ENCODE assay signal across 24 mouse cellular contexts in the genomic region with DNA sequence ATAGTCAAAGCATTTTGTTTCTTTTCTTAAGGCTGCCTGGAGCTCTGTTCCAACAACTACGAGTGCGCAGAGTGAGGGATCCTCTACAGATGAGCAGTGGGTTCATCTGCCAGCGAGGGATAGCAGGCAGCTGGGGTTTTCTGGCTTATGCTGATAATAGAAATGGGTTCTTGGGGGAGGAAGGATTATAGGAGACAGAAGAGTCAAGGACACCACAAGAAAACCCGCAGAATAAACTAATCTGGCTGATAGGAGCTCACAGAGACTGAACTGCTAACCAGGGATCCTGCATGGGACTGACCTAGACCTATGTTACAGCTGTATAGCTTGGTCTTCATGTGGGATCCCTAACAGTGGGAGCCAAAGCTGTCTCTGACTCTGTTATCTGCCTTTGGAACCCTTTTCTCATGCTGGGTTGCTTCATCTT. TPM values are rescaled to one million over a fixed set of nuclear protein-coding genes. Genes with fewer than 3 reads are reported as not detected.
A peak's percentile ranks its signal among the peaks of the same experiment; 100 is the strongest.
DNase-seq lines count a peak whose midpoint lies in the region; ATAC-seq and TF ChIP-seq lines count a peak whose summit lies in the region.
"Had no signal": no experiment of that assay in that cellular context is flagged by ENCODE, and none has a peak within 500 bp of the region (broad histone marks: within the 10 kb centered on the region; RNA-seq: fewer than 3 reads in every experiment).

No protein-coding gene starts in this region.

- peak overlapping the region; percentile 63 for H3K27ac ChIP-seq in heart, embryonic 12.5 days (ENCODE audit: poor library complexity, severe bottlenecking)
- H3K27ac ChIP-seq in heart, adult 2 months = no peak overlapping the region
- H3K27ac ChIP-seq in embryonic facial prominence, embryonic 12.5 days = peak overlapping the region; percentile 74
- H3K27ac ChIP-seq: hindbrain, embryonic 13.5 days; left cerebral cortex, adult 2 months; limb, embryonic 13.5 days; midbrain, embryonic 13.5 days; neural tube, embryonic 15.5 days had no signal

- peaks cover 16% of the 10 kb centered on the region for H3K4me1 ChIP-seq in heart, embryonic 12.5 days (replicated peaks)
- H3K4me1 ChIP-seq in heart, adult 2 months (ENCODE audit: control insufficient read depth, insufficient read depth, low read length) = no peaks in the 10 kb centered on the region
- peaks cover 13% of the 10 kb centered on the region; the same call in 1 of the 2 replicates for H3K4me1 ChIP-seq in embryonic facial prominence, embryonic 12.5 days
- H3K4me1 ChIP-seq: hindbrain, embryonic 13.5 days; midbrain, embryonic 13.5 days; neural tube, embryonic 15.5 days had no signal

- no peak for TF ChIP-seq EP300 in heart, adult 2 months (IDR thresholded peaks at IDR 0.05; ENCODE audit: insufficient read depth, low read depth, low read length)

- intact Hi-C loops in heart, adult 2 months (cut with DNase I) = no loop called here

- H3K4me2 ChIP-seq in heart, embryonic 12.5 days = no peak overlapping the region
- H3K4me2 ChIP-seq in embryonic facial prominence, embryonic 12.5 days (replicated peaks) = no peak overlapping the region
- H3K4me2 ChIP-seq: hindbrain, embryonic 13.5 days; midbrain, embryonic 13.5 days; neural tube, embryonic 15.5 days had no signal

- ATAC-seq in heart, embryonic 12.5 days (ENCODE audit: insufficient number of reproducible peaks, low FRiP score) = no peak
- peak; percentile 72 for ATAC-seq in common myeloid progenitor, adult 5-6 weeks (replicated peaks; ENCODE audit: low read depth, poor library complexity, severe bottlenecking)
- no peak for ATAC-seq in embryonic facial prominence, embryonic 12.5 days (ENCODE audit: insufficient number of reproducible peaks, insufficient read depth, low FRiP score, low TSS enrichment)
- ATAC-seq in megakaryocyte progenitor cell, adult 5-6 weeks (replicated peaks; ENCODE audit: poor library complexity) = peak; percentile 50
- ATAC-seq in erythroblast, adult 5-6 weeks (replicated peaks; ENCODE audit: low FRiP score, poor library complexity, severe bottlenecking) = no peak
- ATAC-seq: activated CD4-positive, CD25-positive, alpha-beta regulatory T cell, adult 4 months; intestine, postnatal 0 days; midbrain, embryonic 13.5 days had no signal

- H3K4me3 ChIP-seq in heart, embryonic 12.5 days = no peak overlapping the region
- H3K4me3 ChIP-seq in heart, adult 2 months = no peak overlapping the region
- no peak overlapping the region for H3K4me3 ChIP-seq in embryonic facial prominence, embryonic 12.5 days
- H3K4me3 ChIP-seq: heart, embryonic 15.5 days; hindbrain, embryonic 13.5 days; left cerebral cortex, adult 2 months; limb, embryonic 13.5 days; megakaryocyte, embryonic 14.5 days; midbrain, embryonic 13.5 days; neural tube, embryonic 15.5 days had no signal

- no peaks in the 10 kb centered on the region for H3K27me3 ChIP-seq in heart, embryonic 12.5 days (replicated peaks)
- no peaks in the 10 kb centered on the region for H3K27me3 ChIP-seq in heart, adult 2 months (ENCODE audit: control insufficient read depth, insufficient read depth, low read length)
- no peaks in the 10 kb centered on the region for H3K27me3 ChIP-seq in embryonic facial prominence, embryonic 12.5 days
- H3K27me3 ChIP-seq: CH12.LX; heart, embryonic 15.5 days; midbrain, embryonic 13.5 days; neural tube, embryonic 15.5 days had no signal

- H3K9me3 ChIP-seq in heart, embryonic 12.5 days (replicated peaks) = no peaks in the 10 kb centered on the region
- H3K9me3 ChIP-seq in embryonic facial prominence, embryonic 12.5 days = no peaks in the 10 kb centered on the region
- H3K9me3 ChIP-seq: heart, embryonic 15.5 days; hindbrain, embryonic 13.5 days; limb, embryonic 13.5 days; megakaryocyte, embryonic 14.5 days; midbrain, embryonic 13.5 days; neural tube, embryonic 15.5 days had no signal

- no peak for TF ChIP-seq CTCF in heart, adult 2 months (IDR thresholded peaks at IDR 0.05)

- no peak for TF ChIP-seq POLR2A in heart, adult 2 months (IDR thresholded peaks at IDR 0.05; ENCODE audit: insufficient read depth, low read depth, low read length)

- WGBS in heart, embryonic 12.5 days = 59% methylated on average over 4 of the region's 4 CpGs
- 80% methylated on average over 4 of the region's 4 CpGs for WGBS in heart, adult 2 months
- WGBS in embryonic facial prominence, embryonic 12.5 days = 66% methylated on average over 4 of the region's 4 CpGs

- no peaks in the 10 kb centered on the region for H3K79me2 ChIP-seq in heart, adult 2 months (replicated peaks; ENCODE audit: control insufficient read depth, insufficient read depth, low read length)

- H3K9ac ChIP-seq in heart, embryonic 12.5 days = no peak overlapping the region
- no peak overlapping the region for H3K9ac ChIP-seq in heart, adult 2 months (ENCODE audit: low read depth, low read length)
- H3K9ac ChIP-seq in embryonic facial prominence, embryonic 12.5 days = no peak overlapping the region
- H3K9ac ChIP-seq: hindbrain, embryonic 13.5 days; limb, embryonic 13.5 days; midbrain, embryonic 13.5 days; neural tube, embryonic 15.5 days had no signal

- DNase-seq in heart, adult 2 months = no peak
- DNase-seq in right cerebral cortex, adult 18-20 months = no peak
- DNase-seq in kidney, adult 11 months = no peak
- DNase-seq: cerebellum, adult 2 months; cerebellum, postnatal 14 days; kidney, postnatal 14 days; lung, postnatal 36 days; spleen, adult 18-20 months; thymus, postnatal 14 days had no signal

- H3K36me3 ChIP-seq in heart, embryonic 12.5 days = no peaks in the 10 kb centered on the region
- no peaks in the 10 kb centered on the region for H3K36me3 ChIP-seq in heart, adult 2 months (ENCODE audit: control insufficient read depth, insufficient read depth, low read length)
- no peaks in the 10 kb centered on the region for H3K36me3 ChIP-seq in embryonic facial prominence, embryonic 12.5 days
- H3K36me3 ChIP-seq: heart, embryonic 15.5 days; hindbrain, embryonic 13.5 days; limb, embryonic 13.5 days; midbrain, embryonic 13.5 days; neural tube, embryonic 15.5 days had no signal

RNA-seq across cellular contexts. Expression of a gene that starts 0.5 kb away (rescaled TPM):
- polyA plus RNA-seq in heart, embryonic 12.5 days (2016; fragmentation: Nextera tagmentation; extraction: Ambion mirVana) = 33.5 and 34.9 TPM in 2 replicates
- 10 to 100 TPM; 18.9 to 20.6 TPM for total RNA-seq in heart, adult 2 months (2021)
- polyA plus RNA-seq in heart, adult 2 months (2012; rRNA removed) = 50.1 and 58.2 TPM in 2 replicates
- not detected in 2 replicates for total RNA-seq in common myeloid progenitor, adult 5-6 weeks (2017)
- 74.5 and 81.4 TPM in 2 replicates for polyA plus RNA-seq in embryonic facial prominence, embryonic 12.5 days (2016; fragmentation: Nextera tagmentation; extraction: Ambion mirVana)
- total RNA-seq in megakaryocyte progenitor cell, adult 5-6 weeks (2015) = not detected in 2 replicates
- total RNA-seq in megakaryocyte progenitor cell, adult 5-6 weeks (2017) = not detected in 2 replicates
- total RNA-seq in erythroblast, adult 5-6 weeks (2015; ENCODE audit: low replicate concordance) = not detected in 2 replicates
- total RNA-seq in erythroblast, adult 5-6 weeks (2017; ENCODE audit: low replicate concordance) = not detected in 2 replicates
- polyA plus RNA-seq: activated CD4-positive, CD25-positive, alpha-beta regulatory T cell, adult 4 months had no signal

Comparison
In these comparisons a context has a peak if more than half of its experiments do, and no peak if none do; other contexts are left out.
1. ATAC-seq: peak in common myeloid progenitor, adult 5-6 weeks (single experiment) and megakaryocyte progenitor cell, adult 5-6 weeks (single experiment); none in heart, embryonic 12.5 days (single experiment), embryonic facial prominence, embryonic 12.5 days (single experiment) and erythroblast, adult 5-6 weeks (single experiment).
2. RNA of a gene that starts 0.5 kb away (total RNA-seq): 18.9 to 20.6 TPM in heart, adult 2 months; not detected in common myeloid progenitor, adult 5-6 weeks, not detected in megakaryocyte progenitor cell, adult 5-6 weeks and not detected in erythroblast, adult 5-6 weeks; every median in the first group is over 10 times any median in the second.